Mouse (Mus musculus): ENCODE measurements at regions not wholly inside any gene's neighbourhood (a gene's known extent, or its start where the extent isn't known, plus 50 kb on each side); places are given as distances from the start of the nearest gene placed in this dataset.

DNA sequence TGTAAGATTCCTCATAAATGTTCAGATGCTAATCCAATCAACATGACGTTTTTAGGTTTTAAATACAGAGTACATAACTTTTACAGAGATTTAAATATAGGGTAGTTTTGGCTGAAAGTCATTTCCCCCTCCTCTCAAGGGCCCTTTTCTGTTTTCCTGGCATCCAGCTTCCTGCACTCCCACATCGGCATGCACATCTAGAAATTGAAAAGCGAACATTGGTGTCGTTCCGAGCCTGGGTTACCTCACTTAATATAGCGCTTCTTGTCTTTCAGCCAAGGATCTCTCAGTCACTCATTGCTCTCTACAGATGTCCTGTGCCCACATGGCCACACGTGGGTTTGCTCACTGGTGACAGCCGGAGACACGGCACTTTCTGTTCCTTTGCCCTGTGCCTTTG is 572.7 kb downstream of the Vrk1 start:
- no peak for DNase-seq (ENCODE audit: low read depth, low spot score)

GRCm38 (mm10) chr12:106585626-106586025 is 575.6 kb downstream of the Vrk1 start:
- no peak for DNase-seq (ENCODE audit: low read depth, low spot score)

DNA sequence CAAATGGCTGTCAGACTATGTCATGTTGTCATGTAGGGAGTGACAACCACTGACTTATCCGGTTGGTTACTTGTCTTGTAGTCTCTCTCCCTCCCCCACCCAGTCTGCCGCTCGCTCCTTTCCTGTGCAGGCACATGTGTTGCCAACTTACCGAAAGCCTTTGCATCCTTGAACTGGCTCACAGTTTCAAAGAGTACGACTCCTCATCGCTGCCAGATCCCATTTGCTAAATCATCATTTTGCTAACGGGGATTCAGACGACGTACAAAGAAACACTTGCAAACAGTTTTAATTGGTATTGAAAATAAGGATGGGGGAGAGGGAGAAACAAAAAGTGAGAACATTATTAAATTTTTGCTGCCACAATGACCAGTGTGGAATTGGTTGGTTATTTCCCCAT is 582.7 kb downstream of the Vrk1 start:
- no peak for DNase-seq (ENCODE audit: low read depth, low spot score)

DNA sequence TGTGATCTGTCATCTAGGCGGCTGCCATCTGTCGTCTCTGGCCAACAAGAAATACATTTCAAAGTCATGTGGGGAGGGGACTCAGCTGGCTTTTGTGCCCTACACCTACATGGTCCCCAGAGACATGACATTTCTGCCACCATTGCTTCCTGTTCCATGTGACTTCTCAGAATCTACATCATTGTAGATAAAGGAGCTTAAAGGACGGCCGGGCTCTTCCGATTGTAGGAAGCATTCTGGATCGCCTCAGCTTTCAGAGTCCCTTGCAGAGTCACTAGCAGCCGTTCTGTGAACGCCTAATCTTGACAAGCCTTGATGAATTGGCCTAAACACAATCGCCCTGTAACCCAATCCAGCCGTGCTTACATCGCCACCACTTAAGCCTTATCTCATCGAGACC is 587.6 kb downstream of the Vrk1 start:
- DNase-seq (ENCODE audit: low read depth, low spot score), result no peak

GRCm38 (mm10) chr12:106607240-106607639 is 597.2 kb downstream of the Vrk1 start:
- DNase-seq (ENCODE audit: low read depth, low spot score), result no peak

DNA sequence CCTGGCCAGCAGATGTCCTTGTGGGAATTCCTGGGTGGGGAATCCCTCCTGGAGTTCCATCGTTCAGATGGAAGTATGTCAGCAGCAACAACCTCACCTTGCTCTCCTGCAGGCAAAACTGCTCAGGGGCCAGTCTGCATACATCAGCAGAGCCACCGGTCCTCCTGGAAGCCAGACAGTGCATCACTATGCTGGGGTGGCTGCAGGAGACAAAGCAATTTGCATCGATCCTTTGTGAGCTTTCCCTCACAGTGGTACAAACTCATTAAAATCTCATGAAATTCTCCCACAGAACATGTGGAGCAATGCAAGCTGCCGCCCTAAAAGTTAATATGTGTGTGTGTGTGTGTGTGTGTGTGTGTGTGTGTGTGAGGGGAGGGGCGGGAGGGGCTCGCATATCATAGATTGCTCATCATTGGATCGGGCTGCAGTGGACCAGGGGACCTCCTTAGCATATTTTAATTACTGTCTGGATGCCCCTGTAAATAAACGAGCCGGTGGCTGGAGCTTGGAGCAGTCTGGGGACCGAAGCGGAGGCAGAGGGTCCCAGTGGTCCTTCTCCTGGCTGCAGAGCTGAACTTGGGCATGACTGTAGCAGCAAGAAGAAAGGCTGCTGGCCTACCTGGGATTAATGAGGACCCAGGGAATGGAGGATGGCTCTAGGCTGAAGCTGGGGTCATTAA is 597.8 kb downstream of the Vrk1 start:
- DNase-seq (ENCODE audit: low read depth, low spot score), result no peak

- no peak for DNase-seq (ENCODE audit: low read depth, low spot score)
These were observed 608.7 kb downstream of the Vrk1 start for GRCm38 (mm10) chr12:106618684-106619083.

- no peak for DNase-seq (ENCODE audit: low read depth, low spot score)
These were observed 616.8 kb downstream of the Vrk1 start for GRCm38 (mm10) chr12:106626786-106627185.

GRCm38 (mm10) chr12:106632566-106632965 is 622.5 kb downstream of the Vrk1 start:
- DNase-seq (ENCODE audit: low read depth, low spot score), result no peak

DNA sequence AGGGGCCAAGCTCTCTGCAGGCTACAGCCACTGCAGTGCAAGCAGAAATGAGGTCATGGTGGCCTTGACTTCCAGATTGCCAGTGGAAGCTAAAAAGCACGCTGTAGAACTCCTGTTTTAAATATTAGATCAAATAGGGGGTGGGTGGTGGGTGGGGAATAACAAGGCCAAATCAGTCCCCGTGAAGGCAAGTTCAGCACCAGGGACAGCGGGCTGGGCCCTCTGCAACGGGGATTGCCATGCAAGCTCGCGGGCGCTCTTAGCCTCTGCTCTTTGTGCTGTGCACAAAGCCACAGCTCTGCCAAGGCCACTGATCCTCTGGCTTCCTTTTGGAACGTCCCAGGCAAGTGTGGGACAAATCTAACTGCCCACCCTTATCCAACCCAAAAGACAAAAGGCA is 623.1 kb downstream of the Vrk1 start:
- DNase-seq (ENCODE audit: low read depth, low spot score), result no peak

GRCm38 (mm10) chr12:106658317-106658716 is 648.3 kb downstream of the Vrk1 start:
- no peak for DNase-seq (ENCODE audit: low read depth, low spot score)

- no peak for DNase-seq (ENCODE audit: low read depth, low spot score)
These were observed 663.3 kb downstream of the Vrk1 start for GRCm38 (mm10) chr12:106673232-106673766.

- no peak for DNase-seq (ENCODE audit: low read depth, low spot score)
These were observed 664.7 kb downstream of the Vrk1 start for GRCm38 (mm10) chr12:106674741-106675140.

DNA sequence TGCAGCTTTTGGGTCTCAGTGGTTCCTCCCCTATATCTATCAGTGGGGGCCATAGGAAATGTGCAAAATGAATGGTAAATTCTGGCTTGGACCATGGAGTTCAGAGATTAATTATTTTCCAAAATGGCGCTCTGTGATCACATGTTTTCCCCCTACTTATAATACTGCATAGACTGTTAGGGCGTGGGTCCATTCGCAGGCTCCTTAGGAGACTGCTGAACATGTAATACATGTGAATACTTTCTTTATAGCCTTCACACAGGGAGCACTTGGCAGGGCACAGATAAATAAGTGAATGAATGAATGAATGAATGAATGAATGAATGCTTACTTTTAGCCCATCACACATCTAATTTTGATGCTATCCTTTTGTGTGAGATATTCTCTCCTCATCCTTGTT is 666.1 kb downstream of the Vrk1 start:
- DNase-seq (ENCODE audit: low read depth, low spot score), result no peak

GRCm38 (mm10) chr12:106676566-106676965 is 666.5 kb downstream of the Vrk1 start:
- DNase-seq (ENCODE audit: low read depth, low spot score), result no peak

GRCm38 (mm10) chr12:106685986-106686385 is 676.0 kb downstream of the Vrk1 start:
- no peak for DNase-seq (ENCODE audit: low read depth, low spot score)

DNA sequence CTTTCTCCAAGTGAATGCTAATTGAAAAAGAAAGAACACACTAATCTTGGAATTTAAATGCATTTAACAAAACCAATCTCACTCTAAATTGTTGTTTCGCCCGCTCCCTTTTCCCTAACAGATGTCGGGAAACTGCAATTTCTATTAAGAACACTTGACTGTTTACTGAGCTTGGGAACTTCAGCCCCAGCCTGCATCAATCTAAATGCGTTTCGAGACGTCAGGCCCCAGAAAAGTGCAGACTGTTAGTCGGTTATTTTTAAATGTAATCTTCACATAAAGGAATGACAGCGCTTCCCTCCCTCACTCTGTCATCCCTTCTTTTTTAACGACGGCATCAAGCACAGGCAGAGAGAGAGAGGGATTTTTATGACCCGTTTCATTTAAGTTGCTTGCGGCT is 677.7 kb downstream of the Vrk1 start:
- peak; percentile 40 for DNase-seq (ENCODE audit: low read depth, low spot score)

DNA sequence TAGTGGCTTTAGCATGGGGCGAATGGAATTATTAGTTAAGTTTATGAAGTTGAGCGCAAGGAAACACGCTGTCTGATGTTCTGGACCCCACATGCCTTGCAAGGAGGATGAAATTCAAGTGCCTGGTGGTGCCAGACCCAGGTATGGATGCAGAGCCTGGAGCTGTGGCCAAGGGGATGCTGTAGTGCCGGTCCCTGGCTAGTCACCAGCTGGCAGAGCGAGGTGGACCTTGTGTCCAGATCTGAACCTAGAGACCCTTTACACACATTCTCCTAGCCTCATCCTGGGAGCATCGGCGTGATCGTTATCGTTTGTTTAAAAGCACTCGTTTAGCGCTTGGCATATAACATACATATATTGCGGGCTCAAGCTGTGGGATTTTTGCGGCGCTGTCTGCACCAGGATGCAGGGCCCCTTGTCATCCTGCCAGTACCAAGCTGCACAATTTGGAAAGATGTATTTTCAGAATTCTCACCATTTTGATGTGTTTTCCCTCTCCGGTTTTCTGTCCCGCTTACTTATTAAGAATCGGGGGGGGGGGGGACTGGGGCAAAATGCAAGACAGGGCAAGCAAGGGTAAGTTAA is 678.2 kb downstream of the Vrk1 start:
- DNase-seq (ENCODE audit: low read depth, low spot score), result no peak

- DNase-seq (ENCODE audit: low read depth, low spot score), result no peak
These were observed 692.9 kb downstream of the Vrk1 start for GRCm38 (mm10) chr12:106702958-106703357.

DNA sequence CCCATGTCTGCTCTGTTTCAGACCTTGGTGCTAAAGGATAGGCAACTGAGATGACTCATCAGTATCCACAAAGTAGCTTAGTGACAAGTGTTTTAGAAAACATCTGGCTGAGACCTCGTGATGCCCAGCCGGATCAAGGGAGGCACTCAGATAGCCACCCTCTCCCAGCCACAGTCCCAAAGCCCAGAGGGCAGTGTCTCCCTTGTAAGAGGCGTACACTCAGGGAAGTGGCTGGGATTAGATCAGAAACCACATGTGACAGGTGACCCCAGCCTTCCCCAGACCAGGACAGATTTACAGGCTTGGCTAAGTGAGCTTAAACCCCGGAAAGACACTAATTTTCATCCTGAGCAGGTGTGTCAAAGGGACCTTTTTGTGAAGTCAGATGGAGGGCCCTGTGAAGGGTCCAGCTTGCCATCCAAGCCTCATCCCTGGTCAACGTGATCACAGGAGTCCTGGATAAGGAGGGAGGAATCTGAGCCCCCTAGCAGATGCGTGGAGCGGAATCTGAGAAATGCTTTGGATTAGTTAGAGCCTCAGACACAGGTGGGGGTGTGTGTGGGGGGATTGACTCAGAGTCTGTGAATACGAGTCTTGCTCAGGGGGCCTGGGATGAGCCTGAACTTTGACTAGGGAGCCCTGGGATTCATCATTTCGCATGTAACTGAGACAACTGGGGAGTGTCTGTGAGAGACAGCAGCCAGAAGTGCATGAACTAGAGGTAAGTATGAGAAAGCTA is 711.4 kb downstream of the Vrk1 start:
- DNase-seq (ENCODE audit: low read depth, low spot score), result no peak

- DNase-seq (ENCODE audit: low read depth, low spot score), result no peak
These were observed 712.0 kb downstream of the Vrk1 start for GRCm38 (mm10) chr12:106722010-106722362.

- no peak for DNase-seq (ENCODE audit: low read depth, low spot score)
These were observed 712.7 kb downstream of the Vrk1 start for GRCm38 (mm10) chr12:106722761-106723160.

DNA sequence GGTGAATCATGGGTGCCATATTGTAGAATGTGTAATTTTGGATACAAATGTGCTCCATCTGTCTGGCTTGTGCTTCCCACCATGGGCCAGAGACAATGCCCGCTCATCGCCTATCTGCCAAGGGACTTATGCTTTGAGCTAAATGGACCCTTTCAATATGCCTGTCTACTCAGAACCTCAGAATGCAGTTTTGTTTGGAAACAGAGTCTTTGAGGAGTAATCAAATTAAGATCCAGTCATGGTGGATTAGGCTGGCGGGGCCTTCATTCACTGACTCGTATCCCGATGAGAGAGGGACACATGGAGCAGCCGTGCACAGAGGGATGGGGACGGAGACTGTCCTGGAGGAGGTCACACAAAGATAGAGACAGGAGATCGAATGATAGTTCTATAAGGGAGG is 716.9 kb downstream of the Vrk1 start:
- peak; percentile 20 for DNase-seq (ENCODE audit: low read depth, low spot score)
